Mouse (Mus musculus): ENCODE results near the gene Gm12394. TPM values are rescaled to one million over a fixed set of nuclear protein-coding genes. Genes with fewer than 3 reads are reported as not detected.
"Not testable (repeated sequence)": the region's sequence is repeated elsewhere in the genome, so short reads cannot be mapped to it uniquely, and the experiment has no call there.

Gm12394 gene
- polyA plus RNA-seq, 1 experiment from 2014 or later = 0.07 TPM

DNA sequence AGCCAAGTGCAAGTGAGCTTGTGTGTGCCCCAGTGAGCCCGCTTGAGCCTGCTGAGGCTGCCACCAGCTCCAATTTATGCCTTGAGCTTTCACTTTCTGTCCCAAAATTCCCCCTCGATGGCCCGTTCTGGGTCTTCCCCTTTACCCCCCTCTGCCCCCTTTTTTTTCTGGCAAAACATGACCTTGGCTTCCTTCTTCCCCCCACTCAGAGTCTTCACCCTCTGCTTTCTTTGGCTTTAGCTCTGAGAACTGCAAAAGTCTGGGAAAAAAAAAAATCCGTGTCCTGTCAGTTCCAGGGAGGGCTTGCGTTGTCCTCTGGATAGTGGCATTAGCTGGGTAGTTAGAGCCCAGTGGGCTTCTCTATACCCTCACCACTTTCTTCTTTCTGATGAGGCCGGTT is 100.1 kb downstream of the Gm12394 start, which contains the start of gene Ccl19:
Gene Ccl19, minus strand, starts transcription at position 101 of the 400 bp plus-strand sequence.
- not testable (repeated sequence) for H3K9ac ChIP-seq (ENCODE audit: low read length); H3K4me2 ChIP-seq (replicated peaks; ENCODE audit: low read depth); H3K4me3 ChIP-seq (ENCODE audit: low read depth, low read length); ATAC-seq (ENCODE audit: low FRiP score, low TSS enrichment); H3K27me3 ChIP-seq (ENCODE audit: control insufficient read depth, insufficient read depth, low read length); H3K27ac ChIP-seq (replicated peaks); H3K9me3 ChIP-seq (ENCODE audit: control insufficient read depth, low read length); H3K4me1 ChIP-seq (replicated peaks; ENCODE audit: control insufficient read depth, insufficient read depth); DNase-seq (ENCODE audit: low spot score); H3K36me3 ChIP-seq (ENCODE audit: control insufficient read depth, insufficient read depth, low read length)
- WGBS = no CpG with 5 or more reads among the region's 6 CpGs

DNA sequence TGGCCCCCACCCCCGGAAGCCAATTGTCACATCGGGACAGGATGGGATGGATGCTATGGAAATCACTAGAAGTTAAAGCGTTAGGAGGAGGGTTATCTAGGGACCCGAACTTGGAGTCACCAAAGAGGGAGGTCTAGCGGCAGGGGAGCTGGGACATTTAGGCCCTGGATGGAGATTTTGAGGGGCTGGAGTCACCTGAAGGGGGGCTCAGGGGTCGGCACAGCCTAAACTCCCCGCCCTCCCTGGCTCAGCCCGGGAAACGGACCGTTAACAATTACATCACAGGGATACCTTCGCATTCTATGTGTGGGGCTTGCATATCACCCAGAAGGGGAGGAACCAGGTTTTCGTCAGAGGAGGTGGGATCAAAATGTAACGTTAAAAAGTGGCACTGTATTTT is 121.3 kb downstream of the Gm12394 start, which contains the start of gene 4930578G10Rik:
Gene 4930578G10Rik, plus strand, starts transcription at position 301 of the 400 bp plus-strand sequence.
- not testable (repeated sequence) for H3K4me2 ChIP-seq (replicated peaks; ENCODE audit: low read depth); H3K9ac ChIP-seq (ENCODE audit: low read length); H3K36me3 ChIP-seq (ENCODE audit: control insufficient read depth, insufficient read depth, low read length); H3K27ac ChIP-seq (replicated peaks); H3K9me3 ChIP-seq (ENCODE audit: control insufficient read depth, low read length); H3K4me3 ChIP-seq (ENCODE audit: low read depth, low read length); DNase-seq (ENCODE audit: low spot score); H3K27me3 ChIP-seq (ENCODE audit: control insufficient read depth, insufficient read depth, low read length); H3K4me1 ChIP-seq (replicated peaks; ENCODE audit: control insufficient read depth, insufficient read depth); ATAC-seq (ENCODE audit: low FRiP score, low TSS enrichment)
- WGBS = no CpG with 5 or more reads among the region's 13 CpGs

Other genes with a start within 250 kb of the Gm12394 start
- gene Gm10591, start 244.6 kb downstream of the Gm12394 start, polyA plus RNA-seq (2015; fragmentation: Nextera tagmentation; extraction: Ambion mirVana) = 0.42 TPM in 1 of 2 replicates, not detected in the other
- 0.23 and 0.39 TPM in 2 replicates for gene Gm2564, start 227.1 kb downstream of the Gm12394 start, polyA plus RNA-seq (2015; fragmentation: Nextera tagmentation; extraction: Ambion mirVana)
- not detected in 2 replicates for gene Ccl27b, start 201.5 kb downstream of the Gm12394 start, polyA plus RNA-seq (2015; fragmentation: Nextera tagmentation; extraction: Ambion mirVana)
- not detected in 2 replicates for gene Il11ra2, start 194.9 kb downstream of the Gm12394 start, polyA plus RNA-seq (2015; fragmentation: Nextera tagmentation; extraction: Ambion mirVana)
- gene 4930578G10Rik, start 121.2 kb downstream of the Gm12394 start, polyA plus RNA-seq (2015; fragmentation: Nextera tagmentation; extraction: Ambion mirVana) = 0.17 TPM in 1 of 2 replicates, not detected in the other
- gene Ccl19, start 100.2 kb downstream of the Gm12394 start, polyA plus RNA-seq (2015; fragmentation: Nextera tagmentation; extraction: Ambion mirVana) = not detected in 2 replicates
- gene Ccl21a, start 82.8 kb downstream of the Gm12394 start, polyA plus RNA-seq (2015; fragmentation: Nextera tagmentation; extraction: Ambion mirVana) = 30.2 and 31.7 TPM in 2 replicates
- gene Fam205a1, start 2.9 kb downstream of the Gm12394 start, polyA plus RNA-seq (2015; fragmentation: Nextera tagmentation; extraction: Ambion mirVana) = not detected in 2 replicates
- gene Fam205c, start 17.5 kb upstream of the Gm12394 start, polyA plus RNA-seq (2015; fragmentation: Nextera tagmentation; extraction: Ambion mirVana) = 0.11 TPM in 2 replicates
- 6.1 and 6.5 TPM in 2 replicates for gene Phf24, start 59.9 kb upstream of the Gm12394 start, polyA plus RNA-seq (2015; fragmentation: Nextera tagmentation; extraction: Ambion mirVana)
- gene Dnajb5, start 93.0 kb upstream of the Gm12394 start, polyA plus RNA-seq (2015; fragmentation: Nextera tagmentation; extraction: Ambion mirVana) = 9.0 and 9.4 TPM in 2 replicates
- 0.41 and 0.46 TPM in 2 replicates for gene 1700022I11Rik, start 112.8 kb upstream of the Gm12394 start, polyA plus RNA-seq (2015; fragmentation: Nextera tagmentation; extraction: Ambion mirVana)
- 280 and 282 TPM in 2 replicates for gene Vcp, start 143.7 kb upstream of the Gm12394 start, polyA plus RNA-seq (2015; fragmentation: Nextera tagmentation; extraction: Ambion mirVana)
- gene Fancg, start 153.7 kb upstream of the Gm12394 start, polyA plus RNA-seq (2015; fragmentation: Nextera tagmentation; extraction: Ambion mirVana) = 7.0 and 7.7 TPM in 2 replicates
- gene Pigo, start 169.0 kb upstream of the Gm12394 start, polyA plus RNA-seq (2015; fragmentation: Nextera tagmentation; extraction: Ambion mirVana) = 10.3 and 11.0 TPM in 2 replicates
- 151 and 157 TPM in 2 replicates for gene Stoml2, start 174.9 kb upstream of the Gm12394 start, polyA plus RNA-seq (2015; fragmentation: Nextera tagmentation; extraction: Ambion mirVana)
- gene Fam214b, start 189.4 kb upstream of the Gm12394 start, polyA plus RNA-seq (2015; fragmentation: Nextera tagmentation; extraction: Ambion mirVana) = 9.0 and 10.0 TPM in 2 replicates
- gene Unc13b, start 202.2 kb upstream of the Gm12394 start, polyA plus RNA-seq (2015; fragmentation: Nextera tagmentation; extraction: Ambion mirVana) = 3.2 and 4.5 TPM in 2 replicates

Data from stomach, postnatal 0 days (tissue).